Mouse (Mus musculus): ENCODE data around the gene Rassf2. TPM values are rescaled to one million over a fixed set of nuclear protein-coding genes. Genes with fewer than 3 reads are reported as not detected.

Gene Rassf2
- polyA plus RNA-seq, 1 experiment from 2014 or later = 12.0 TPM

GRCm38 (mm10) chr2:131994971-131995370, 35.1 kb downstream of the Rassf2 start:
- ATAC-seq (replicated peaks; ENCODE audit: low FRiP score, low TSS enrichment, low read depth) = no peak

GRCm38 (mm10) chr2:131993563-131994088, 36.4 kb downstream of the Rassf2 start:
- Histone ChIP-seq H3K27me3 (replicated peaks; ENCODE audit: control insufficient read depth, insufficient read depth, low read length) (no peaks in the 10 kb centered on the region), H3K4me2 (ENCODE audit: low read length) (no peak overlapping the region), H3K36me3 (ENCODE audit: control insufficient read depth, insufficient read depth, low read length) (no peaks in the 10 kb centered on the region), H3K9me3 (ENCODE audit: control insufficient read depth, low read length) (no peaks in the 10 kb centered on the region), H3K9ac (ENCODE audit: low read length) (no peak overlapping the region), H3K4me3 (ENCODE audit: low read depth, low read length) (no peak overlapping the region), H3K4me1 (replicated peaks; ENCODE audit: control insufficient read depth, insufficient read depth, low read length) (no peaks in the 10 kb centered on the region), H3K27ac (ENCODE audit: low read depth) (no peak overlapping the region)
- no peak for DNase-seq (ENCODE audit: low spot score)
- no peak for ATAC-seq (replicated peaks; ENCODE audit: low FRiP score, low TSS enrichment, low read depth)
- WGBS = 28% methylated on average over 14 of the region's 14 CpGs

More at GRCm38 (mm10) chr2:131994971-131995370, 35.1 kb downstream of the Rassf2 start:
- no peaks in the 10 kb centered on the region for H3K4me1 ChIP-seq (replicated peaks; ENCODE audit: control insufficient read depth, insufficient read depth, low read length)
- no peak overlapping the region for H3K4me3 ChIP-seq (ENCODE audit: low read depth, low read length)
- no peaks in the 10 kb centered on the region for H3K27me3 ChIP-seq (replicated peaks; ENCODE audit: control insufficient read depth, insufficient read depth, low read length)
- WGBS = 88% methylated on average over 6 of the region's 6 CpGs
- no peaks in the 10 kb centered on the region for H3K36me3 ChIP-seq (ENCODE audit: control insufficient read depth, insufficient read depth, low read length)
- H3K9ac ChIP-seq (ENCODE audit: low read length) = no peak overlapping the region
- no peaks in the 10 kb centered on the region for H3K9me3 ChIP-seq (ENCODE audit: control insufficient read depth, low read length)
- DNase-seq (ENCODE audit: low spot score) = no peak
- no peak overlapping the region for H3K27ac ChIP-seq (ENCODE audit: low read depth)
- H3K4me2 ChIP-seq (ENCODE audit: low read length) = no peak overlapping the region

GRCm38 (mm10) chr2:131993151-131993550, 36.9 kb downstream of the Rassf2 start:
- Histone ChIP-seq H3K9me3 (ENCODE audit: control insufficient read depth, low read length) (no peaks in the 10 kb centered on the region), H3K27me3 (replicated peaks; ENCODE audit: control insufficient read depth, insufficient read depth, low read length) (no peaks in the 10 kb centered on the region), H3K4me2 (ENCODE audit: low read length) (no peak overlapping the region), H3K36me3 (ENCODE audit: control insufficient read depth, insufficient read depth, low read length) (no peaks in the 10 kb centered on the region), H3K27ac (ENCODE audit: low read depth) (no peak overlapping the region), H3K4me1 (replicated peaks; ENCODE audit: control insufficient read depth, insufficient read depth, low read length) (no peaks in the 10 kb centered on the region), H3K9ac (ENCODE audit: low read length) (no peak overlapping the region), H3K4me3 (ENCODE audit: low read depth, low read length) (no peak overlapping the region)
- ATAC-seq (replicated peaks; ENCODE audit: low FRiP score, low TSS enrichment, low read depth) (no peak), DNase-seq (ENCODE audit: low spot score) (no peak)
- WGBS = 66% methylated on average over 4 of the region's 4 CpGs

- no peak for ATAC-seq (replicated peaks; ENCODE audit: low FRiP score, low TSS enrichment, low read depth)
- no peak overlapping the region for H3K27ac ChIP-seq (ENCODE audit: low read depth)
- 84% methylated on average over 2 of the region's 2 CpGs for WGBS
These were observed 37.6 kb downstream of the Rassf2 start for GRCm38 (mm10) chr2:131992487-131992886.

GRCm38 (mm10) chr2:131988550-131988949, 41.5 kb downstream of the Rassf2 start:
- 64% methylated on average over 2 of the region's 2 CpGs for WGBS

More at GRCm38 (mm10) chr2:131992487-131992886, 37.6 kb downstream of the Rassf2 start:
- H3K9ac ChIP-seq (ENCODE audit: low read length) = no peak overlapping the region
- no peaks in the 10 kb centered on the region for H3K27me3 ChIP-seq (replicated peaks; ENCODE audit: control insufficient read depth, insufficient read depth, low read length)
- H3K9me3 ChIP-seq (ENCODE audit: control insufficient read depth, low read length) = no peaks in the 10 kb centered on the region
- DNase-seq (ENCODE audit: low spot score) = no peak
- no peaks in the 10 kb centered on the region for H3K4me1 ChIP-seq (replicated peaks; ENCODE audit: control insufficient read depth, insufficient read depth, low read length)
- H3K36me3 ChIP-seq (ENCODE audit: control insufficient read depth, insufficient read depth, low read length) = no peaks in the 10 kb centered on the region
- no peak overlapping the region for H3K4me2 ChIP-seq (ENCODE audit: low read length)
- no peak overlapping the region for H3K4me3 ChIP-seq (ENCODE audit: low read depth, low read length)

GRCm38 (mm10) chr2:131987950-131988349, 42.1 kb downstream of the Rassf2 start:
- 51% methylated on average over 3 of the region's 3 CpGs for WGBS

More at GRCm38 (mm10) chr2:131988550-131988949, 41.5 kb downstream of the Rassf2 start:
- Histone ChIP-seq H3K9me3 (ENCODE audit: control insufficient read depth, low read length) (no peaks in the 10 kb centered on the region), H3K4me1 (replicated peaks; ENCODE audit: control insufficient read depth, insufficient read depth, low read length) (no peaks in the 10 kb centered on the region), H3K4me2 (ENCODE audit: low read length) (no peak overlapping the region), H3K27me3 (replicated peaks; ENCODE audit: control insufficient read depth, insufficient read depth, low read length) (no peaks in the 10 kb centered on the region), H3K4me3 (ENCODE audit: low read depth, low read length) (no peak overlapping the region), H3K36me3 (ENCODE audit: control insufficient read depth, insufficient read depth, low read length) (no peaks in the 10 kb centered on the region), H3K27ac (ENCODE audit: low read depth) (no peak overlapping the region), H3K9ac (ENCODE audit: low read length) (no peak overlapping the region)
- ATAC-seq (replicated peaks; ENCODE audit: low FRiP score, low TSS enrichment, low read depth) = no peak
- no peak for DNase-seq (ENCODE audit: low spot score)

GRCm38 (mm10) chr2:131982546-131983196, 47.4 kb downstream of the Rassf2 start:
- Histone ChIP-seq H3K36me3 (ENCODE audit: control insufficient read depth, insufficient read depth, low read length) (no peaks in the 10 kb centered on the region), H3K27me3 (replicated peaks; ENCODE audit: control insufficient read depth, insufficient read depth, low read length) (no peaks in the 10 kb centered on the region), H3K4me1 (replicated peaks; ENCODE audit: control insufficient read depth, insufficient read depth, low read length) (no peaks in the 10 kb centered on the region), H3K9me3 (ENCODE audit: control insufficient read depth, low read length) (no peaks in the 10 kb centered on the region; the same call in 1 of the 2 replicates), H3K4me2 (ENCODE audit: low read length) (no peak overlapping the region), H3K9ac (ENCODE audit: low read length) (no peak overlapping the region), H3K27ac (ENCODE audit: low read depth) (no peak overlapping the region), H3K4me3 (ENCODE audit: low read depth, low read length) (no peak overlapping the region)
- WGBS = 17% methylated on average over 6 of the region's 6 CpGs
- DNase-seq (ENCODE audit: low spot score) = peak; percentile 68
- ATAC-seq (replicated peaks; ENCODE audit: low FRiP score, low TSS enrichment, low read depth) = 0 out of 2 replicates have a peak, but pooled peaks have one; percentile 56

More at GRCm38 (mm10) chr2:131987950-131988349, 42.1 kb downstream of the Rassf2 start:
- no peaks in the 10 kb centered on the region for H3K36me3 ChIP-seq (ENCODE audit: control insufficient read depth, insufficient read depth, low read length)
- no peak overlapping the region for H3K4me2 ChIP-seq (ENCODE audit: low read length)
- no peak overlapping the region for H3K9ac ChIP-seq (ENCODE audit: low read length)
- no peak overlapping the region for H3K27ac ChIP-seq (ENCODE audit: low read depth)
- ATAC-seq (replicated peaks; ENCODE audit: low FRiP score, low TSS enrichment, low read depth) = no peak
- H3K4me1 ChIP-seq (replicated peaks; ENCODE audit: control insufficient read depth, insufficient read depth, low read length) = no peaks in the 10 kb centered on the region
- no peaks in the 10 kb centered on the region for H3K9me3 ChIP-seq (ENCODE audit: control insufficient read depth, low read length)
- no peak for DNase-seq (ENCODE audit: low spot score)
- no peaks in the 10 kb centered on the region for H3K27me3 ChIP-seq (replicated peaks; ENCODE audit: control insufficient read depth, insufficient read depth, low read length)
- no peak overlapping the region for H3K4me3 ChIP-seq (ENCODE audit: low read depth, low read length)

GRCm38 (mm10) chr2:131980866-131981265, 49.2 kb downstream of the Rassf2 start:
- 32% methylated on average over 9 of the region's 9 CpGs for WGBS
- H3K4me1 ChIP-seq (replicated peaks; ENCODE audit: control insufficient read depth, insufficient read depth, low read length) = no peaks in the 10 kb centered on the region
- ATAC-seq (replicated peaks; ENCODE audit: low FRiP score, low TSS enrichment, low read depth) (no peak; the same call in 1 of the 2 replicates), DNase-seq (ENCODE audit: low spot score) (peak; percentile 54)
- H3K36me3 ChIP-seq (ENCODE audit: control insufficient read depth, insufficient read depth, low read length) = no peaks in the 10 kb centered on the region
- H3K4me2 ChIP-seq (ENCODE audit: low read length) = no peak overlapping the region
- H3K9me3 ChIP-seq (ENCODE audit: control insufficient read depth, low read length) = no peaks in the 10 kb centered on the region; the same call in 1 of the 2 replicates
- H3K9ac ChIP-seq (ENCODE audit: low read length) = no peak overlapping the region
- no peaks in the 10 kb centered on the region for H3K27me3 ChIP-seq (replicated peaks; ENCODE audit: control insufficient read depth, insufficient read depth, low read length)
- no peak overlapping the region for H3K4me3 ChIP-seq (ENCODE audit: low read depth, low read length)
- no peak overlapping the region for H3K27ac ChIP-seq (ENCODE audit: low read depth)

GRCm38 (mm10) chr2:131976663-131977062, 53.4 kb downstream of the Rassf2 start:
- Histone ChIP-seq H3K27me3 (replicated peaks; ENCODE audit: control insufficient read depth, insufficient read depth, low read length) (no peaks in the 10 kb centered on the region), H3K4me2 (ENCODE audit: low read length) (no peak overlapping the region), H3K4me1 (replicated peaks; ENCODE audit: control insufficient read depth, insufficient read depth, low read length) (no peaks in the 10 kb centered on the region), H3K36me3 (ENCODE audit: control insufficient read depth, insufficient read depth, low read length) (no peaks in the 10 kb centered on the region), H3K9ac (ENCODE audit: low read length) (no peak overlapping the region), H3K27ac (ENCODE audit: low read depth) (no peak overlapping the region), H3K9me3 (ENCODE audit: control insufficient read depth, low read length) (no peaks in the 10 kb centered on the region; the same call in 1 of the 2 replicates), H3K4me3 (ENCODE audit: low read depth, low read length) (no peak overlapping the region)
- ATAC-seq (replicated peaks; ENCODE audit: low FRiP score, low TSS enrichment, low read depth) = no peak
- no peak for DNase-seq (ENCODE audit: low spot score)
- 61% methylated on average over 3 of the region's 3 CpGs for WGBS

Measured in intestine, embryonic 14.5 days (tissue).